Mouse (Mus musculus) layer of hippocampus, adult 8-10 months (tissue): ENCODE results near the gene Hdlbp. TPM values are rescaled to one million over a fixed set of nuclear protein-coding genes. Genes with fewer than 3 reads are reported as not detected.
A peak's percentile ranks its signal among the peaks of the same experiment; 100 is the strongest.

ENCODE experiments used
- DNase-seq, 2 experiments: peaks; one replicate each; pipeline ENCODE4 v3.0.0; 2022; ENCODE audit warnings: low spot score in 2 of 2
- total RNA-seq, 4 experiments: library from RNA; stranded (reverse); gene quantifications; 2 replicates each; pipeline ENCODE4 v1.2.4; 2022

Gene Hdlbp
- total RNA-seq, 4 experiments from 2014 or later = 144 to 186 (median 160) TPM

- peak; percentile 23 to 34 for DNase-seq
Measured at GRCm38 (mm10) chr1:93445111-93445821, 33.3 kb downstream of the Hdlbp start.

- DNase-seq = peak; percentile 36 to 38
Measured at GRCm38 (mm10) chr1:93444405-93445110, 34.1 kb downstream of the Hdlbp start.

- DNase-seq = no peak
Measured at GRCm38 (mm10) chr1:93439321-93439720, 39.3 kb downstream of the Hdlbp start.

GRCm38 (mm10) chr1:93432087-93432486 lies 46.5 kb downstream of the Hdlbp start:
- no peak for DNase-seq

- DNase-seq = no peak
Measured at GRCm38 (mm10) chr1:93403403-93403802, 75.2 kb downstream of the Hdlbp start.

- DNase-seq = no peak
Measured at GRCm38 (mm10) chr1:93401191-93402052, 77.2 kb downstream of the Hdlbp start.

GRCm38 (mm10) chr1:93388906-93389305 lies 89.7 kb downstream of the Hdlbp start:
- no peak for DNase-seq

- no peak for DNase-seq
Measured at GRCm38 (mm10) chr1:93387198-93387597, 91.4 kb downstream of the Hdlbp start.

- DNase-seq = no peak
Measured at GRCm38 (mm10) chr1:93379117-93379516, 99.5 kb downstream of the Hdlbp start.

GRCm38 (mm10) chr1:93377307-93377706 lies 101.3 kb downstream of the Hdlbp start:
- no peak for DNase-seq

GRCm38 (mm10) chr1:93373665-93374064 lies 105.0 kb downstream of the Hdlbp start, which contains the start of gene Ano7:
Gene Ano7 (plus strand): TSS chr1:93373930.
- no peak for DNase-seq

GRCm38 (mm10) chr1:93365641-93366040 lies 113.0 kb downstream of the Hdlbp start:
- no peak for DNase-seq

- no peak for DNase-seq
Measured at GRCm38 (mm10) chr1:93362661-93363060, 116.0 kb downstream of the Hdlbp start.

Other genes with a start within 250 kb of the Hdlbp start
- 10 to 100 TPM in 3 of 4 experiments, 1 to 10 TPM in 1; 9.9 to 13.5 (median 12.4) TPM for gene Sned1, start 243.0 kb downstream of the Hdlbp start, total RNA-seq
- 10 to 100 TPM; 20.7 to 25.8 (median 22.0) TPM for gene Mterf4, start 172.9 kb downstream of the Hdlbp start, total RNA-seq
- gene Ppp1r7, start 136.0 kb downstream of the Hdlbp start, total RNA-seq = 10 to 100 TPM; 75.5 to 85.2 (median 78.7) TPM
- gene Pask, start 135.3 kb downstream of the Hdlbp start, total RNA-seq = 1 to 10 TPM; 3.7 to 9.8 (median 4.4) TPM
- gene Ano7, start 104.9 kb downstream of the Hdlbp start, total RNA-seq = under 1 TPM in 2 of 4 experiments, not detected in 2; 0.76 to 0.80 TPM
- 10 to 100 TPM; 12.2 to 14.6 (median 13.8) TPM for gene Farp2, start 33.3 kb upstream of the Hdlbp start, total RNA-seq
- 100 to 1,000 TPM; 378 to 407 (median 393) TPM for gene Stk25, start 179.8 kb upstream of the Hdlbp start, total RNA-seq
- gene Bok, start 206.8 kb upstream of the Hdlbp start, total RNA-seq = 10 to 100 TPM; 52.3 to 55.7 (median 52.8) TPM